Mouse (Mus musculus): ENCODE measurements around the gene Ppfia1. TPM values are rescaled to one million over a fixed set of nuclear protein-coding genes. Genes with fewer than 3 reads are reported as not detected.
A peak's percentile ranks its signal among the peaks of the same experiment; 100 is the strongest.

Ppfia1 gene
- total RNA-seq, 4 experiments from 2014 or later = 35.9 to 50.6 (median 43.5) TPM

GRCm38 (mm10) chr7:144549904-144550566 is 3.5 kb downstream of the Ppfia1 start:
- DNase-seq (ENCODE audit: low spot score) = no peak

- peak; percentile 58 for DNase-seq (ENCODE audit: low spot score)
Observed at GRCm38 (mm10) chr7:144545231-144545630, 8.3 kb downstream of the Ppfia1 start.

- DNase-seq (ENCODE audit: low spot score) = no peak
Observed at GRCm38 (mm10) chr7:144541351-144541750, 12.2 kb downstream of the Ppfia1 start.

- DNase-seq (ENCODE audit: low spot score) = no peak
Observed at GRCm38 (mm10) chr7:144539146-144539545, 14.4 kb downstream of the Ppfia1 start.

GRCm38 (mm10) chr7:144538030-144538644 is 15.4 kb downstream of the Ppfia1 start:
- no peak for DNase-seq (ENCODE audit: low spot score)

DNA sequence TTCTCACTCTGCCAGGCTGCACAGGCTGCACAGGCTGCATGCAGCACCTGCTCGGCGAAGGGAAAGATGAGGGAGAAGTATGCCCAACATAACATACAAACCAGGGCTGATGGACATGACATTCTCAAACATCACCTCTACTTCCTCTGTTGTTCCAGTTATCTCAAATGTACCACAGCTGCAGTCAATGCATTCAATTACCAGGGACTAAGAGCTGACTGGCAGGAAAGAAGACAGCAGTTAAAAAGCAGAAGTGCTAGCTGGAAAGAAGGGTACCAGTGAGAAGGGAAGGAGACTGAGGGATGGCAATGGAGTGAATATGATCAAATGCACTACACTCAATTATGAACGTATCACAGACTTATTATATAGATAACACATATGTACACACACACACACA is 17.2 kb downstream of the Ppfia1 start:
- no peak for DNase-seq (ENCODE audit: low spot score)

GRCm38 (mm10) chr7:144534773-144535172 is 18.8 kb downstream of the Ppfia1 start:
- no peak for DNase-seq (ENCODE audit: low spot score)

DNA sequence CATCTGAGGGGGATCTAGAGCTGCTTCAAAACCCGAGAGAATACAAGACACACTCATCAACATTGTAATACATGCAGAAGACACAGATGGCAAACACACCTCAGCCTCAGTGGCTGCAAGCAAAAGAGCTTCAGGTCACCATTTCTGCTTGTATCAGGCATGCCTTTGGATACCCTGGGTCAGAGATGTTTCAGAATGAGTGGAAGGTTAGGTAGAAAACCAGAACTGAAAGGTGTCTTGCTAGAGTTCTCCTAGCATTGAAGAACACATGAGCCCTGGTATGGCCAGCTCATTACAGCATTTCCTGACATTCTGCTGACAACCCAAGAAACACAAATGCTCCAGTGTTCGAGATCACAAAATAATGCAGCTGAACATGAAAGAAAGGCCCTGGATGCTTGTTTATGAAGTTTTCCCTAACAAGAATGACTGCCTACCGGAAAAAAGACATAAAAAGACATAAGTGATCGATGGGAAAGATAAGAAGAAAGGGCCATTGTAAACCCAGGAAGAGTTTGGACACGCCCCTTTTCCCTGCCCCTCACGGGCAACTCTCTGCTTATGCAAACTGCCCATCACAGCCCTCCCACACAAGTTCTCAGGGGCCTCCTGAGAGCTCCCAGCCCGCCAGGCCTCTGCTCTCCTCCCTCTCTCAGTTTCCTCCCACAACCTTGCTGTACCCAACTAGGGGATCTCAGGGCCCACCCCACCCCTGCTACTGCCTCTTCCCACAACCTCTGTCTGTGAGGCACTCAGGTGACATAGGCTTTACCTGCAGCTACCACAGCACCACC is 21.7 kb downstream of the Ppfia1 start:
- no peak for DNase-seq (ENCODE audit: low spot score)

DNA sequence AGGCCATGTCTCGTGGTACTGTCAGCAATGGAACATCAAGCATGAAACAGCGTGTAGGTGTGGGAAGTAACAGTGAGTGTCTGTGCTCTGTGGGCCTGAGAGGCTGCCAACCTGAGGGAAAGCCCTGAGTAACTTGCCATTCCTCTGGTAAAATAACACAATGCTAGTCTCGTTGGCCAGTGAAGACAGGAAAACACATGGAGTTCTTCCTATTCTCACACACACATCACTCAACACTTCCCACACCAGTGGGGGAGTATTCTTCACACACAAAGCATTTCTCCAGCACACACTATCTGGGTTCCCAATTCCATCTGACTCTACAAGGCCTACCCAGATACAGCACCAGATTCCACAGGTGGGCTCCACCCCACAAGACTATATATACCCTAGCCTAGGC is 23.7 kb downstream of the Ppfia1 start:
- DNase-seq (ENCODE audit: low spot score) = no peak

DNA sequence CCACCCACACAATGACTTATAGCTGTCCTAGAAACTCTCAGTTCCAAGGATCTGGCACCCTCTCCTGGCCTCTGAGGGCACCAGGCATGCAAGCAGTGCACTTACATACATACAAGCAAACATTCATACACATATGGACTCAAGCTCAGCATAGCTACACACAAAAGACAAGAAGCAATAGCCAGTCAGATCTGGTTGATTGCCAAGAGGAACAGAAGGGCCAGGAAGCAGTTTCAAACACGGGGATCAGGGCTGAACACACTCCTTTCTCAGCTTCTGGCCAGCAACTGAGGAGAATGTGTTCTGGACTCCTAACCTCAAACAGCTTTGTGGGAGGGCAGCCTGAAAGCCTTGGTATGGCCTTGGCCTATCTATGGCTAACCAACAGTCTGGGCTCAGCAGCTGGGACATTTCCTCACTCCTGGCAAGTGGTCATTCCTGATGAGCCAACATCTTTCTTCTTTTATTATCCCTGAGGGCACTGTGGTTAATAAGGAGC is 25.8 kb downstream of the Ppfia1 start:
- DNase-seq (ENCODE audit: low spot score) = peak; percentile 37

DNA sequence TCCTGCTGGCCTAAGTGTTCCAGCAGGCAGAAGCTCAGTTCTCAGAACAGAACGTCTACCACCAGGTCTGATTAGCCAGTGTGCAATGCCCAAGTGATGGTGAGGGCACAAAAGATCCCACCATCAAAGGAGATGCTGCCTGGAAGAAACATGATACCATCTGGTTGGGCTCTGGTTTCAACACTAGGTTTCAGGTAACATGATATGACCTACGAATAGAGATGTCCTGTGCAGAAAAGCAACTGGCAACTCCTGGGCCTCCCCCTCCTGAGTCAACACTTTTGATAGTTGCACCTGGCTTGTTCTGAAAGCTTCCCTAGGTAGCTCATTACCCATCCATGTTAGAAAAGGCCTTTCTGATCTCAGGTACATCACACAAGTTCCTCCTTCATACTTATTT is 26.9 kb downstream of the Ppfia1 start:
- DNase-seq (ENCODE audit: low spot score) = no peak

GRCm38 (mm10) chr7:144524427-144525191 is 28.9 kb downstream of the Ppfia1 start:
- no peak for DNase-seq (ENCODE audit: low spot score)

DNA sequence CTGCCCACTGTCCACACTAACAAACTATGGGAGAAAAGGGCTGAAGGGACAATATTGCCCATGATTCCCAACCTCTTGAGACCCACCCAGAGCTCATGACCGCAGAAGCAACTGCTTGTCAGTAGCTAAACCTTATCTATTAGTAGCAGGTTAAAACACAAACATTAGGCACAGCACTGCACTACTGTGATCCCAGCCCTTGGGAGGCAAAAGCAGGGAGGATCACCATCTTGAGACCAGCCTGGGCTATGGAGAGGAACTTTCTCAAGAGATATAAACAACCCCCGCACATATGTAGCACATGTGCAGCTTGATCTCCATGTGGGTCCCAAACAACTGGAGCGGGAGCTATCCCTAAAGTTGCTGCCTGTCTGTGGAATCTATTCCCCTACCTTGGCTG is 30.1 kb downstream of the Ppfia1 start:
- no peak for DNase-seq (ENCODE audit: low spot score)

DNA sequence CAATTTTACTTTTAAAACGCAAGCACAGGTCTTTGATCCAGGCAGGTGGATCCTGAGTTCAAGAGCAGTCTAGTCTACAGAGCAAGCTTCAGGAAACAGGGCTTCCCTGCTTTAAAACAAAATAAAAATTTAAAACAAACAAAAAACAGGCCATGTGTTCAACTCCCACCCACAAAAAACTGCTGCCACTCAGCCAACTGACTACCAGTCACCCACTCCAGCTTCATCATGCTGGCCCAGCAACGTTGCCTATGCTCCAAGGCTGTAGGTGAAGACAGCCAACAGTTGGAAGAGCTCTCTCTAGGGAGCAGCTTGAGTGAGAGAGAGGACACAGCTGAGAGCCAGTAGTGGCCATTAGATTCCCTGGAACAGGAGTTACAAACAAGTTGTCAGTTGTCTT is 31.6 kb downstream of the Ppfia1 start:
- DNase-seq (ENCODE audit: low spot score) = no peak

DNA sequence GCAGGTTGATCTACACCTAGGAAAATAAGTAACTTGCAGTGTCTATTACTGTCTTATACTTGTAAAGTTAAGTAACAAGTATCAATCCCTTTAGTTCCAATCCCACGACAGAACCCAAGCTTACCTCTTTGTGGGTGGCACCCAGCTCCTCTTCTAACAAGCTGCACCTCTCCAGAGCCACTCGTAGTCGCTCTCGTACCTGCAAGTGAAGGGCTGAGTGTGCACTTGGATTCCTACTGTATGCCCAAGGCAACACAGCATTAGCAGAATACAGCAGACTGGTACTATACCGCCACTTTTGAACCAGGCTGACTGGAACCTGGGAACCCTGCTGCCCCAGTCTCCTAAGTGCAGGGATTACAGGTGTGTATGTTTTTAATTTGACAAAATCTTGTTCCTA is 33.7 kb downstream of the Ppfia1 start:
- no peak for DNase-seq (ENCODE audit: low spot score)

GRCm38 (mm10) chr7:144516711-144517110 is 36.8 kb downstream of the Ppfia1 start:
- no peak for DNase-seq (ENCODE audit: low spot score)

GRCm38 (mm10) chr7:144509090-144509489 is 44.4 kb downstream of the Ppfia1 start:
- no peak for DNase-seq (ENCODE audit: low spot score)

GRCm38 (mm10) chr7:144506807-144507206 is 46.7 kb downstream of the Ppfia1 start:
- no peak for DNase-seq (ENCODE audit: low spot score)

GRCm38 (mm10) chr7:144503959-144504358 is 49.6 kb downstream of the Ppfia1 start:
- DNase-seq (ENCODE audit: low spot score) = no peak

DNA sequence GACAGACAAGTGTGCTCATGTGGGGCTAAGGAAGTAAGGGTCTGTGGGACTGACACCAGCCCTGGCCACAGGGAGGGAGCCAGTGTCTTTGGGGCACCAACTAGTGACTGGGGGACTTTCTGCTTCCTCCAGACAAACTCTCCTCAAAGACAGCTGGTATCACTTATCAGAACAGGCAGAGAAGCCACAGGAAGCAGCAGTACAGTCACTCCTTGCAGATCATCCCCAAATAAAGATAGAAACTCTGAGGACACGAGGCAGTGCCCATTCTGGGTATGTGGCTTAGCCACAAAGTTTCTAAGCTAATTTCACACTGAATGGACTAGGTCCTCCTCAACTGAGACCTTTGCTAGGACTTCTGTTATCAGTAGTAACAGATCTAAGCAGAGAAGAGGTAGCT is 60.6 kb downstream of the Ppfia1 start:
- DNase-seq (ENCODE audit: low spot score) = no peak

GRCm38 (mm10) chr7:144490201-144490873 is 63.2 kb downstream of the Ppfia1 start:
- DNase-seq (ENCODE audit: low spot score) = no peak
